Mouse (Mus musculus): Measurements from ENCODE around the gene Trappc3. TPM values are rescaled to one million over a fixed set of nuclear protein-coding genes. Genes with fewer than 3 reads are reported as not detected.

The Trappc3 gene
- polyA plus RNA-seq, 1 experiment from 2014 or later, result 175 TPM

GRCm38 (mm10) chr4:126236467-126237280, 25.5 kb upstream of the Trappc3 start:
- no peak for ATAC-seq (replicated peaks)
- no peak overlapping the region for H3K27ac ChIP-seq (replicated peaks)
- no peak overlapping the region for H3K4me3 ChIP-seq
- 52% methylated on average over 60 of the region's 63 CpGs for WGBS
- H3K4me1 ChIP-seq, result no peaks in the 10 kb centered on the region
- H3K9ac ChIP-seq (replicated peaks), result no peak overlapping the region
- H3K27me3 ChIP-seq, result no peaks in the 10 kb centered on the region
- H3K36me3 ChIP-seq, result peaks cover 91% of the 10 kb centered on the region
- H3K9me3 ChIP-seq, result no peaks in the 10 kb centered on the region
- H3K4me2 ChIP-seq (replicated peaks), result no peak overlapping the region

- Histone ChIP-seq H3K4me2 (replicated peaks) (no peak overlapping the region), H3K9ac (replicated peaks) (no peak overlapping the region), H3K27ac (replicated peaks) (no peak overlapping the region), H3K9me3 (no peaks in the 10 kb centered on the region), H3K4me1 (no peaks in the 10 kb centered on the region), H3K36me3 (peaks cover 85% of the 10 kb centered on the region), H3K27me3 (no peaks in the 10 kb centered on the region), H3K4me3 (no peak overlapping the region)
- 62% methylated on average over 5 of the region's 5 CpGs for WGBS
- ATAC-seq (replicated peaks), result no peak
These were observed 24.3 kb upstream of the Trappc3 start for GRCm38 (mm10) chr4:126237721-126238242.

- ATAC-seq (replicated peaks), result no peak
- 95% methylated on average over 13 of the region's 13 CpGs for WGBS
- H3K27ac ChIP-seq (replicated peaks), result no peak overlapping the region
- H3K36me3 ChIP-seq, result peaks cover 63% of the 10 kb centered on the region
- no peaks in the 10 kb centered on the region for H3K4me1 ChIP-seq
- no peaks in the 10 kb centered on the region for H3K27me3 ChIP-seq
- H3K4me3 ChIP-seq, result no peak overlapping the region
- no peak overlapping the region for H3K9ac ChIP-seq (replicated peaks)
- H3K4me2 ChIP-seq (replicated peaks), result no peak overlapping the region
- no peaks in the 10 kb centered on the region for H3K9me3 ChIP-seq
These were observed 22.2 kb upstream of the Trappc3 start for GRCm38 (mm10) chr4:126239862-126240475.

- 63% methylated on average over 9 of the region's 9 CpGs for WGBS
- no peaks in the 10 kb centered on the region for H3K9me3 ChIP-seq
- no peak for ATAC-seq (replicated peaks)
- no peak overlapping the region for H3K9ac ChIP-seq (replicated peaks)
- H3K36me3 ChIP-seq, result peaks cover 43% of the 10 kb centered on the region
- H3K4me3 ChIP-seq, result no peak overlapping the region
- 0 out of 2 replicates have a peak, but pooled peaks cover 4% of the 10 kb centered on the region for H3K4me1 ChIP-seq
- H3K27me3 ChIP-seq, result no peaks in the 10 kb centered on the region
- no peak overlapping the region for H3K4me2 ChIP-seq (replicated peaks)
- H3K27ac ChIP-seq (replicated peaks), result no peak overlapping the region
These were observed 20.2 kb upstream of the Trappc3 start for GRCm38 (mm10) chr4:126241956-126242355.

- Histone ChIP-seq H3K27ac (replicated peaks) (no peak overlapping the region), H3K4me2 (replicated peaks) (no peak overlapping the region), H3K9ac (replicated peaks) (no peak overlapping the region), H3K9me3 (no peaks in the 10 kb centered on the region), H3K27me3 (no peaks in the 10 kb centered on the region), H3K4me1 (0 out of 2 replicates have a peak, but pooled peaks cover 6% of the 10 kb centered on the region), H3K36me3 (peaks cover 39% of the 10 kb centered on the region), H3K4me3 (no peak overlapping the region)
- WGBS, result 92% methylated on average over 6 of the region's 6 CpGs
- ATAC-seq (replicated peaks), result no peak
These were observed 19.6 kb upstream of the Trappc3 start for GRCm38 (mm10) chr4:126242510-126242909.

- H3K4me1 ChIP-seq, result peaks cover 39% of the 10 kb centered on the region
- no peak overlapping the region for H3K27ac ChIP-seq (replicated peaks)
- no peak overlapping the region for H3K9ac ChIP-seq (replicated peaks)
- no peak for ATAC-seq (replicated peaks)
- H3K36me3 ChIP-seq, result peaks cover 8% of the 10 kb centered on the region
- H3K4me3 ChIP-seq, result no peak overlapping the region
- no peaks in the 10 kb centered on the region for H3K27me3 ChIP-seq
- 85% methylated on average over 13 of the region's 13 CpGs for WGBS
- no peaks in the 10 kb centered on the region for H3K9me3 ChIP-seq
- no peak overlapping the region for H3K4me2 ChIP-seq (replicated peaks)
These were observed 15.8 kb upstream of the Trappc3 start for GRCm38 (mm10) chr4:126246202-126246889.

- no peaks in the 10 kb centered on the region for H3K9me3 ChIP-seq
- no peak for ATAC-seq (replicated peaks)
- no peaks in the 10 kb centered on the region for H3K27me3 ChIP-seq
- WGBS, result 9% methylated on average over 11 of the region's 11 CpGs
- H3K4me2 ChIP-seq (replicated peaks), result no peak overlapping the region
- no peak overlapping the region for H3K9ac ChIP-seq (replicated peaks)
- H3K36me3 ChIP-seq, result no peaks in the 10 kb centered on the region
- H3K27ac ChIP-seq (replicated peaks), result peak overlapping the region; percentile 52
- peaks cover 59% of the 10 kb centered on the region for H3K4me1 ChIP-seq
- no peak overlapping the region for H3K4me3 ChIP-seq
These were observed 13.8 kb upstream of the Trappc3 start for GRCm38 (mm10) chr4:126248261-126248868.

GRCm38 (mm10) chr4:126250659-126251058, 11.5 kb upstream of the Trappc3 start:
- no peak overlapping the region for H3K9ac ChIP-seq (replicated peaks)

GRCm38 (mm10) chr4:126251655-126252254, 10.4 kb upstream of the Trappc3 start:
- H3K36me3 ChIP-seq, result no peaks in the 10 kb centered on the region
- ATAC-seq (replicated peaks), result no peak
- H3K4me2 ChIP-seq (replicated peaks), result no peak overlapping the region
- H3K27me3 ChIP-seq, result no peaks in the 10 kb centered on the region
- no peaks in the 10 kb centered on the region for H3K9me3 ChIP-seq
- H3K9ac ChIP-seq (replicated peaks), result 0 out of 2 replicates have a peak overlapping the region, but pooled peaks have one; percentile 16
- 69% methylated on average over 11 of the region's 11 CpGs for WGBS
- H3K27ac ChIP-seq (replicated peaks), result no peak overlapping the region
- H3K4me3 ChIP-seq, result no peak overlapping the region
- H3K4me1 ChIP-seq, result peaks cover 76% of the 10 kb centered on the region

More at GRCm38 (mm10) chr4:126250659-126251058, 11.5 kb upstream of the Trappc3 start:
- peaks cover 77% of the 10 kb centered on the region for H3K4me1 ChIP-seq
- H3K36me3 ChIP-seq, result no peaks in the 10 kb centered on the region
- WGBS, result 54% methylated on average over 4 of the region's 4 CpGs
- H3K27me3 ChIP-seq, result no peaks in the 10 kb centered on the region
- no peak overlapping the region for H3K4me2 ChIP-seq (replicated peaks)
- no peak overlapping the region for H3K27ac ChIP-seq (replicated peaks)
- H3K9me3 ChIP-seq, result no peaks in the 10 kb centered on the region
- ATAC-seq (replicated peaks), result no peak
- H3K4me3 ChIP-seq, result no peak overlapping the region

- Histone ChIP-seq H3K27me3 (no peaks in the 10 kb centered on the region), H3K4me1 (peaks cover 79% of the 10 kb centered on the region), H3K9me3 (no peaks in the 10 kb centered on the region), H3K36me3 (no peaks in the 10 kb centered on the region), H3K27ac (replicated peaks) (no peak overlapping the region), H3K9ac (replicated peaks) (peak overlapping the region; percentile 16; the same call in 1 of the 2 replicates), H3K4me3 (no peak overlapping the region), H3K4me2 (replicated peaks) (peak overlapping the region; percentile 18; the same call in 1 of the 2 replicates)
- ATAC-seq (replicated peaks), result no peak
- 67% methylated on average over 17 of the region's 17 CpGs for WGBS
These were observed 9.5 kb upstream of the Trappc3 start for GRCm38 (mm10) chr4:126252411-126253237.

All from forebrain, embryonic 15.5 days (tissue).